Mouse (Mus musculus) lung, embryonic 14.5 days (tissue): ENCODE results near the gene Smc3. TPM values are rescaled to one million over a fixed set of nuclear protein-coding genes. Genes with fewer than 3 reads are reported as not detected.

Source experiments
- ATAC-seq: fragments of 200-750 bp; cut with Nextera tagmentation; 2 replicates; pipeline ENCODE4 v1.8.0; 2017; ENCODE audit warnings: mild to moderate bottlenecking, moderate TSS enrichment, moderate library complexity; ENCODE audit not compliant: insufficient read depth
- DNase-seq: peaks from one replicate; pipeline ENCODE4 v3.0.0-alpha.2; 2015
- H3K27ac ChIP-seq: fragments of 300-500 bp; sonication (generic); 2 replicates; pipeline ENCODE4 v1.5.1; 2014; ENCODE audit warnings: low read depth, mild to moderate bottlenecking, moderate library complexity
- H3K27me3 ChIP-seq: fragments of 300-500 bp; sonication (generic); 2 replicates; pipeline ENCODE4 v1.6.1; 2014; ENCODE audit warnings: low read length, control low read depth; ENCODE audit not compliant: insufficient read depth
- H3K36me3 ChIP-seq: fragments of 300-500 bp; sonication (generic); 2 replicates; pipeline ENCODE4 v1.6.1; 2014; ENCODE audit warnings: control low read depth; ENCODE audit not compliant: insufficient read depth
- H3K4me1 ChIP-seq: fragments of 300-500 bp; sonication (generic); 2 replicates; pipeline ENCODE4 v1.6.1; 2014; ENCODE audit warnings: antibody characterized with exemption, control low read depth; ENCODE audit not compliant: insufficient read depth
- H3K4me2 ChIP-seq: fragments of 300-500 bp; sonication (generic); 2 replicates; pipeline ENCODE4 v1.6.1; 2014; ENCODE audit warnings: mild to moderate bottlenecking
- H3K4me3 ChIP-seq: fragments of 300-500 bp; sonication (generic); 2 replicates; pipeline ENCODE4 v1.5.1; 2014; ENCODE audit warnings: low read depth, low read length
- H3K9ac ChIP-seq: fragments of 300-500 bp; sonication (generic); 2 replicates; pipeline ENCODE4 v1.6.1; 2014
- H3K9me3 ChIP-seq: fragments of 300-500 bp; sonication (generic); 2 replicates; pipeline ENCODE4 v1.6.1; 2016; ENCODE audit warnings: low read depth, low read length, control low read depth
- CTCF ChIP-seq: IDR thresholded peaks from 2 replicates; pipeline ENCODE4 v1.5.1; 2016; ENCODE audit warnings: antibody characterized with exemption, low read depth
- WGBS: fragments of 180-500 bp; shearing (Covaris S2); extraction: QIAGEN DNeasy Blood & Tissue Kit; methylation state at CpG from one replicate; pipeline ENCODE4 v1.1.7; 2014; 5-methylcytosine and 5-hydroxymethylcytosine counted together
- polyA plus RNA-seq: library from polyadenylated mRNA; unstranded; fragments of >200 nt; fragmentation: Nextera tagmentation; extraction: Ambion mirVana; gene quantifications from 2 replicates; pipeline ENCODE4 v1.2.1, GENCODE M21; 2014

Smc3 gene
- polyA plus RNA-seq, 1 experiment from 2014 or later: 76.1 TPM

DNA sequence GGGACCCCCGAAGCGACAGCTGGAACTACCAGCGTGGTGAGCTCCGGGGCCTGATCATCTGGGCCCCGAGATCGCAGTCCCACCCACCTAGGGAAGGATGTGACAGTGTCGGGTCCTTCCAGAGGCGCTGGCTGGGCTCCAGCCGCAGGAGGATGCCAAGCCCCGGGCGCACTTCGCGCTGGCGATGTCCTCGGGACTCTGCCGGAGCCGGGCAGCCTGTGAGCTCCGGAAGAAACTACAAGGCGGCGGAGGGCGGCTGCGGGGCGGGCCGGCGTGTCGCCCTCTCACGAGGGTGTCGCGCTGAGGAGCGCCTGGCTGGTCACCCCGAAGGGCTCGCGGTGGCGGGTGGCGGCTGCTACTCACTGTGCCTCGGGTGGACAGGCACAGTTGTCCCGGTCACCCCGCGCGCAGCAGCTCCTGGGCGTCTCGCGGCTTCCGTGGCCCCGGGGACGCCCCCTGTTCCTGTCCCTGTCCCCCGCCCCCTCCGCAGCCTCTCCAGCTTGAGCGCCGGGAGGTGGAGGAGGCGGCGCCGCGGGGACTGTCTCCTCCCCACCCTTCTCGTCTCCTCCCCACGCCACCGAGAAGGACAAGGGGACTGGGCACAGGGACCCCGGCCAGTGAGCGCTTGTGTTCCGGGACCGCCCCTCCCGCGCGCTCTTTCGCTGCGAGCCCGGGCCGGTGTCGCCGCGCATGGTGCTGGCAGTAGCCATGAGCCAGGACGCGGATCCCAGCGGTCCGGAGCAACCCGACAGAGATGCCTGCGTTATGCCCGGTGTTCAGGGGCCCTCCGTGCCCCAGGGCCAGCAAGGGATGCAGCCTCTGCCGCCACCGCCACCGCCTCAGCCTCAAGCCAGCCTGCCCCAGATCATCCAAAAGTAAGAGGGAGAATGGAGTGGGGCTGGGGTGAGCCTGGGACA lies 76.8 kb downstream of the Smc3 start, which contains the start of gene Rbm20:
Rbm20 (plus strand) TSS at position 589 of the 917 bp plus-strand sequence.
- Histone ChIP-seq H3K4me1 (0 out of 2 replicates have a peak, but pooled peaks cover 3% of the 10 kb centered on the region), H3K4me3 (peak within 1 kb of the TSS; percentile 62), H3K36me3 (no peaks in the 10 kb centered on the region), H3K4me2 (peak within 1 kb of the TSS; percentile 96), H3K27me3 (peaks cover 74% of the 10 kb centered on the region), H3K9ac (peak within 1 kb of the TSS; percentile 52), H3K9me3 (no peaks in the 10 kb centered on the region), H3K27ac (no peak within 1 kb of the TSS; the same call in 1 of the 2 replicates)
- WGBS: under 1% methylated on average over 81 of the region's 82 CpGs
- DNase-seq (peak; percentile 69), ATAC-seq (peak; percentile 88)
- TF ChIP-seq CTCF: no peak

DNA sequence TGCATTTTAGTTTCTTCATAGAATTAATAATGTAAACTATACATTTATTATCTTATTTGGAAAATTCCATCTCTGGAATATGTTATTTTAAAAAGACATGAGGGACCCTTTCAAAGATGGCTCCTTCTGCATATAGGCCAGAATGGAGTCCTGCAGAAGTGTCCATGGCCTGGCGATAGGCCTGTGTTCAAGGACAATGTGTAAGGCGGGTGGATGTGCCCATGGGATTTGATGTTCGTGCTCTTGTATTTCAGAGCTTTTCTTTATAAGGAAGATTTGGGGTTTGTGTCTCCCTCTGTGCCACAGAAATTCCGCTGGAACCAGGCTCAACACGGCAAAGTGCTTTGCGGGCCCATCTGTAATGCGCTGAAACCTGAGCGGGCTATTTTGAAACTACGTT lies 79.0 kb downstream of the Smc3 start:
- WGBS: 93% methylated on average over 9 of the region's 9 CpGs
- DNase-seq: no peak
- H3K27ac ChIP-seq: no peak overlapping the region
- no peak overlapping the region for H3K4me2 ChIP-seq
- no peak for ATAC-seq
- H3K9ac ChIP-seq: no peak overlapping the region
- H3K4me1 ChIP-seq: 0 out of 2 replicates have a peak, but pooled peaks cover 3% of the 10 kb centered on the region
- TF ChIP-seq CTCF: no peak
- H3K4me3 ChIP-seq: no peak overlapping the region
- peaks cover 73% of the 10 kb centered on the region for H3K27me3 ChIP-seq
- no peaks in the 10 kb centered on the region for H3K9me3 ChIP-seq
- no peaks in the 10 kb centered on the region for H3K36me3 ChIP-seq

DNA sequence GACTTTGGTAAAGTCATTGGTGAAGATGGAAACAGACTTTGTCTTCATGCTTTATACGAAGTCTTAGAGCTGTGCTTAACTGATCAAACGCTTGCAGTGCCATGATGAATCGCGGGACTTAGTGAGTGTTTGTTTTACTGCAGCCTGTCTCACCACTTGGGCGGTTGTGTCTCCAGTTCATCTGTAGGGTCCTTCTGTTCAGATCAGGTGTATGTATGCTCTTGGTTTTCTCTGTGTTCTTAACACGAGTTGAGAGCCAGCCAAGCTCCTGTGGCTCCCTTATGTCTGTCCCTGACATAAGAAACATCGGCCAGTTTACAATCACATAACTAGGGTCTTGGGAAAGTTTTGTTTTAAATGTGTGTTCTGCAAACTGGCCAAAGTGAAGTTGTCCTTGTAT lies 79.8 kb downstream of the Smc3 start:
- DNase-seq (no peak), ATAC-seq (no peak)
- no peak for TF ChIP-seq CTCF
- no peak overlapping the region for H3K9ac ChIP-seq
- 42% methylated on average over 7 of the region's 7 CpGs for WGBS
- no peaks in the 10 kb centered on the region for H3K9me3 ChIP-seq
- no peaks in the 10 kb centered on the region for H3K36me3 ChIP-seq
- H3K27ac ChIP-seq: no peak overlapping the region
- H3K4me3 ChIP-seq: no peak overlapping the region
- peaks cover 65% of the 10 kb centered on the region for H3K27me3 ChIP-seq
- no peak overlapping the region for H3K4me2 ChIP-seq
- H3K4me1 ChIP-seq: 0 out of 2 replicates have a peak, but pooled peaks cover 3% of the 10 kb centered on the region

DNA sequence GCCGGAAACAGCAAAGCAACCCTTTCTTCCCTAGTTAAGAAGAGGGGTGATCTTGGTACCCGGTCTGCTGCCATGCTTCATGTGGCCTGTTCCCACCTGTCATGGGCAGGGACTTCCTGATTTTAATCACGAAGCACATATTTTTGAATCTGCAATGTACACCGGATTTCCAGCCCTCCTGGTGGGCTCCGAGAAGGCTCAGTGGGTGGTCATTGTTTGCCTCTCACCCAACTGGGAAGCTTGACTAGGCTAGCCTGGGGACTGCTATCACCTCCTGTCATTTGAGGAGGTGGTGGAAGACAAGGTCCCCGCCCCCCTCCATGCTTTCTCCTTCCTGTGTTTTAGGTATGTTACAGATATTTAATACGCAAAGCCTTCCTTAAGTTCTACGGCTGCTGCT lies 82.2 kb downstream of the Smc3 start:
- H3K4me1 ChIP-seq: 0 out of 2 replicates have a peak, but pooled peaks cover 2% of the 10 kb centered on the region
- DNase-seq (peak; percentile 21), ATAC-seq (no peak)
- no peaks in the 10 kb centered on the region for H3K9me3 ChIP-seq
- H3K27me3 ChIP-seq: peaks cover 41% of the 10 kb centered on the region
- no peak for TF ChIP-seq CTCF
- 17% methylated on average over 8 of the region's 8 CpGs for WGBS
- H3K4me2 ChIP-seq: 0 out of 2 replicates have a peak overlapping the region, but pooled peaks have one; percentile 23
- no peaks in the 10 kb centered on the region for H3K36me3 ChIP-seq
- no peak overlapping the region for H3K9ac ChIP-seq
- H3K27ac ChIP-seq: no peak overlapping the region
- H3K4me3 ChIP-seq: no peak overlapping the region

DNA sequence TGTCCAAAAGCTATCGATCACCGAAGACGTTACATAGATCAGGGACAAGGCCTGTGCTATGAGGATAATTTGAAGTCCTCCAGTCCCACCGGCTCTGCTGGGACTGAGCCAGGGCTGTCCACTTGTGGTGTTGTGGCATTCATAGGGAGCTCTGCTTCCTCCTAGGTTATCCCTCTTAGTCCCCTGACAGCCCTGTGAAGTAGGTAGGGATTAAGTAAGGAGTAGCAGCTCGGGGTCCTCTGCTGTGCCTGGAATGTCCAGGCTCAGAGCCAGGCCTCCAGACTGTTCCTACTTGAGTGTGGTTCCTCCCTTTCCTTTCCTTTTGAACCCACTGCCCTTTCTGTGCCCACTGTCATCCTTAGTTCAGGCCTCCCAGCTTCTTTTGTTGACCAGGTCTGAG lies 87.4 kb downstream of the Smc3 start:
- Histone ChIP-seq H3K4me3 (no peak overlapping the region), H3K27me3 (peaks cover 5% of the 10 kb centered on the region; the same call in 1 of the 2 replicates), H3K4me2 (no peak overlapping the region), H3K4me1 (no peaks in the 10 kb centered on the region), H3K36me3 (no peaks in the 10 kb centered on the region), H3K9ac (no peak overlapping the region), H3K27ac (no peak overlapping the region), H3K9me3 (no peaks in the 10 kb centered on the region)
- ATAC-seq (no peak), DNase-seq (no peak)
- WGBS: 71% methylated on average over 5 of the region's 5 CpGs
- no peak for TF ChIP-seq CTCF

DNA sequence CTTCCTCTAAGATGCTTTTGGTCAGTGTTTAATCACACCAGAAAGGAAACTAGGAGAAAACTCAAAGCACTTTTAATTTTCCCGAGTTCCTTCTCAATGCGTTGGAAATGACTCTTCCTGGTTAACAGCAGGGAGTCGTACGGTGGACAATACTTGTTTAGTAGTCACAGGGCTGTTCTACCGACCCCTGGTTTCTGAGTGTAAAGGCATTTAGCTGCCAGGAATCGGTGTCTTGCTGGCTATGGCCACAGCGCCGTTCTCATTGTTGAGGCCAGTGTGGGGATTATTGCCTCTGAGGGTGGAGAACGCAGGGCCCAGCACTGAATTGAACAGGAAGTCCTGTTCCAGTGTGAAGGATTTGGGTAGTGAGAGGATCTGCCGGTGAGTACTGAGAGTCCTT lies 90.6 kb downstream of the Smc3 start:
- ATAC-seq (no peak), DNase-seq (no peak)
- Histone ChIP-seq H3K27me3 (no peaks in the 10 kb centered on the region), H3K9ac (no peak overlapping the region), H3K36me3 (no peaks in the 10 kb centered on the region), H3K4me2 (no peak overlapping the region), H3K9me3 (no peaks in the 10 kb centered on the region), H3K27ac (no peak overlapping the region), H3K4me1 (no peaks in the 10 kb centered on the region), H3K4me3 (no peak overlapping the region)
- TF ChIP-seq CTCF: no peak
- 75% methylated on average over 10 of the region's 10 CpGs for WGBS

DNA sequence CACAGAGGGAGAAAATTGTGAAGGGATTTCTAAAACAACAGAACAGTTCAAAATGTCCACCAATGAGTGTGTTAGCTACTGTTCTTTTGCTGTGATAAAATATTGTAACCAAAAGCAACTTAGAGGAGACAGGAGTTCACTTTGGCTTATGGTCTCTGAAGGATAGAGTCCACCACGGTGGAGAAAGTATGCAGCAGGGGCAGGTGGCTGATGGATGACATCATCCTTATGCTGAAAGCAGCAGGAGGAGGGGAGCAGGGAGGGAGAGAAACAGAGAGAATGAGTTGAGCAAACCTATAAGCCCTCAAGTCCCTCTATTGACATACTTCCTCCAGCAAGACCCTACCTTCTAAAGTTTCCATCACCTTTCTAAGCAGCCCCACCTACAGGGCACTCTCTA lies 93.8 kb downstream of the Smc3 start:
- DNase-seq (no peak), ATAC-seq (no peak)
- Histone ChIP-seq H3K27me3 (no peaks in the 10 kb centered on the region), H3K27ac (no peak overlapping the region), H3K4me1 (peaks cover 3% of the 10 kb centered on the region; the same call in 1 of the 2 replicates), H3K36me3 (no peaks in the 10 kb centered on the region), H3K9me3 (no peaks in the 10 kb centered on the region), H3K4me3 (no peak overlapping the region), H3K4me2 (no peak overlapping the region), H3K9ac (no peak overlapping the region)
- no peak for TF ChIP-seq CTCF
- 0% methylated on average over 1 of the region's 1 CpGs for WGBS

Other genes starting within 250 kb of the Smc3 start
- 4.8 and 5.8 TPM in 2 replicates for gene Gm10197, start 228.6 kb upstream of the Smc3 start, polyA plus RNA-seq
- 45.8 and 49.4 TPM in 2 replicates for gene Smndc1, start 209.8 kb upstream of the Smc3 start, polyA plus RNA-seq
- 7.3 and 8.9 TPM in 2 replicates for gene Dusp5, start 71.3 kb upstream of the Smc3 start, polyA plus RNA-seq
- gene Nutf2-ps1, start 11.3 kb upstream of the Smc3 start, polyA plus RNA-seq: 389 and 445 TPM in 2 replicates
- 0.59 and 1.2 TPM in 2 replicates for gene Rbm20, start 76.9 kb downstream of the Smc3 start, polyA plus RNA-seq